Mouse (Mus musculus) cerebellum, adult 18-20 months (tissue): ENCODE data around the gene Cela1.

Experiments
- DNase-seq, 2 experiments: peaks; one replicate each; pipeline ENCODE4 v3.0.0; 2021

Cela1 gene

GRCm38 (mm10) chr15:100703913-100704312 is 16.2 kb upstream of the Cela1 start:
- DNase-seq = no peak

GRCm38 (mm10) chr15:100701856-100702255 is 14.1 kb upstream of the Cela1 start:
- no peak for DNase-seq

GRCm38 (mm10) chr15:100701108-100701507 is 13.4 kb upstream of the Cela1 start:
- DNase-seq = no peak

GRCm38 (mm10) chr15:100700424-100700823 is 12.7 kb upstream of the Cela1 start:
- DNase-seq = no peak

GRCm38 (mm10) chr15:100699386-100699785 is 11.7 kb upstream of the Cela1 start:
- DNase-seq = no peak

- no peak for DNase-seq
Measured at GRCm38 (mm10) chr15:100698078-100698477, 10.4 kb upstream of the Cela1 start.

GRCm38 (mm10) chr15:100694406-100694805 is 6.7 kb upstream of the Cela1 start:
- DNase-seq = no peak

- no peak for DNase-seq
Measured at GRCm38 (mm10) chr15:100691990-100692389, 4.3 kb upstream of the Cela1 start.

- no peak for DNase-seq
Measured at GRCm38 (mm10) chr15:100686989-100687388, 732 bp downstream of the Cela1 start.

GRCm38 (mm10) chr15:100686434-100686833 is 1.3 kb downstream of the Cela1 start:
- no peak for DNase-seq

GRCm38 (mm10) chr15:100685849-100686248 is 1.9 kb downstream of the Cela1 start:
- DNase-seq = no peak

- no peak for DNase-seq
Measured at GRCm38 (mm10) chr15:100685255-100685654, 2.5 kb downstream of the Cela1 start.

GRCm38 (mm10) chr15:100684450-100684849 is 3.3 kb downstream of the Cela1 start:
- DNase-seq = no peak

GRCm38 (mm10) chr15:100683041-100683440 is 4.7 kb downstream of the Cela1 start:
- DNase-seq = peak; percentile 67 to 76

GRCm38 (mm10) chr15:100681770-100682169 is 6.0 kb downstream of the Cela1 start:
- no peak for DNase-seq

- no peak for DNase-seq
Measured at GRCm38 (mm10) chr15:100680381-100680780, 7.3 kb downstream of the Cela1 start.

GRCm38 (mm10) chr15:100679005-100679404 is 8.7 kb downstream of the Cela1 start:
- DNase-seq = no peak

- DNase-seq = no peak
Measured at GRCm38 (mm10) chr15:100678581-100678980, 9.1 kb downstream of the Cela1 start.

- DNase-seq = no peak
Measured at GRCm38 (mm10) chr15:100677675-100678074, 10.0 kb downstream of the Cela1 start.

- DNase-seq = no peak
Measured at GRCm38 (mm10) chr15:100676521-100676920, 11.2 kb downstream of the Cela1 start.

GRCm38 (mm10) chr15:100675486-100675885 is 12.2 kb downstream of the Cela1 start:
- no peak for DNase-seq

GRCm38 (mm10) chr15:100674566-100674965 is 13.2 kb downstream of the Cela1 start:
- no peak for DNase-seq

GRCm38 (mm10) chr15:100673585-100674391 is 13.9 kb downstream of the Cela1 start:
- DNase-seq = no peak

- DNase-seq = no peak
Measured at GRCm38 (mm10) chr15:100670833-100671232, 16.9 kb downstream of the Cela1 start.

GRCm38 (mm10) chr15:100670004-100670403 is 17.7 kb downstream of the Cela1 start:
- no peak for DNase-seq
